Mouse (Mus musculus) neural tube, embryonic 11.5 days (tissue): ENCODE results near the gene Socs2. TPM values are rescaled to one million over a fixed set of nuclear protein-coding genes. Genes with fewer than 3 reads are reported as not detected.
A peak's percentile ranks its signal among the peaks of the same experiment; 100 is the strongest.

Source experiments
- ATAC-seq: fragments of 200-750 bp; cut with Nextera tagmentation; 2 replicates; pipeline ENCODE4 v1.8.0; 2017; ENCODE audit warnings: moderate number of reproducible peaks, mild to moderate bottlenecking, moderate TSS enrichment, moderate library complexity; ENCODE audit not compliant: insufficient read depth, low FRiP score, low TSS enrichment
- DNase-seq: peaks from one replicate; pipeline ENCODE4 v3.0.0-alpha.2; 2015; ENCODE audit warnings: low spot score
- H3K27ac ChIP-seq: fragments of 300-500 bp; sonication (generic); 2 replicates; pipeline ENCODE4 v1.5.1; 2014; ENCODE audit warnings: low read depth, mild to moderate bottlenecking, low read length
- H3K27me3 ChIP-seq: fragments of 300-500 bp; sonication (generic); 2 replicates; pipeline ENCODE4 v1.6.1; 2014; ENCODE audit warnings: mild to moderate bottlenecking, low read length, mixed read lengths; ENCODE audit not compliant: control insufficient read depth, insufficient read depth
- H3K36me3 ChIP-seq: fragments of 300-500 bp; sonication (generic); 2 replicates; pipeline ENCODE4 v1.6.1; 2014; ENCODE audit warnings: mild to moderate bottlenecking, low read length, moderate library complexity, mixed read lengths; ENCODE audit not compliant: control insufficient read depth, insufficient read depth
- H3K4me1 ChIP-seq: fragments of 300-500 bp; sonication (generic); 2 replicates; pipeline ENCODE4 v1.6.1; 2014; ENCODE audit warnings: low read length, mixed read lengths; ENCODE audit not compliant: control insufficient read depth, insufficient read depth
- H3K4me2 ChIP-seq: fragments of 300-500 bp; sonication (generic); 2 replicates; pipeline ENCODE4 v1.6.1; 2014; ENCODE audit warnings: low read depth, mild to moderate bottlenecking, moderate library complexity
- H3K4me3 ChIP-seq: fragments of 300-500 bp; sonication (generic); 2 replicates; pipeline ENCODE4 v1.5.1; 2014; ENCODE audit warnings: low read depth, low read length
- H3K9ac ChIP-seq: fragments of 300-500 bp; sonication (generic); 2 replicates; pipeline ENCODE4 v1.6.1; 2014; ENCODE audit warnings: mild to moderate bottlenecking, low read length
- H3K9me3 ChIP-seq: fragments of 300-500 bp; sonication (generic); 2 replicates; pipeline ENCODE4 v1.6.1; 2016; ENCODE audit warnings: low read length; ENCODE audit not compliant: control insufficient read depth
- WGBS: fragments of 180-500 bp; shearing (Covaris S2); extraction: QIAGEN DNeasy Blood & Tissue Kit; methylation state at CpG from one replicate; pipeline ENCODE4 v1.1.7; 2014; 5-methylcytosine and 5-hydroxymethylcytosine counted together
- polyA plus RNA-seq: library from polyadenylated mRNA; unstranded; fragments of >200 nt; fragmentation: Nextera tagmentation; extraction: Ambion mirVana; gene quantifications from 2 replicates; pipeline ENCODE4 v1.2.1, GENCODE M21; 2014

Gene Socs2
- polyA plus RNA-seq, 1 experiment from 2014 or later = 46.0 TPM

- 35% methylated on average over 12 of the region's 12 CpGs for WGBS
- no peaks in the 10 kb centered on the region for H3K9me3 ChIP-seq
- no peak overlapping the region for H3K9ac ChIP-seq
- no peak for DNase-seq
- H3K4me3 ChIP-seq = no peak overlapping the region
- H3K4me1 ChIP-seq = no peaks in the 10 kb centered on the region
- no peaks in the 10 kb centered on the region for H3K36me3 ChIP-seq
- no peak overlapping the region for H3K4me2 ChIP-seq
- ATAC-seq = no peak
- H3K27ac ChIP-seq = no peak overlapping the region
- no peaks in the 10 kb centered on the region for H3K27me3 ChIP-seq
These were observed 9.3 kb downstream of the Socs2 start for GRCm38 (mm10) chr10:95407541-95408160.

- WGBS = 90% methylated on average over 2 of the region's 2 CpGs
- no peaks in the 10 kb centered on the region for H3K27me3 ChIP-seq
- ATAC-seq (no peak), DNase-seq (no peak)
- no peak overlapping the region for H3K4me2 ChIP-seq
- no peak overlapping the region for H3K4me3 ChIP-seq
- no peak overlapping the region for H3K9ac ChIP-seq
- no peaks in the 10 kb centered on the region for H3K9me3 ChIP-seq
- no peaks in the 10 kb centered on the region for H3K36me3 ChIP-seq
- H3K27ac ChIP-seq = no peak overlapping the region
- no peaks in the 10 kb centered on the region for H3K4me1 ChIP-seq
These were observed 12.2 kb downstream of the Socs2 start for GRCm38 (mm10) chr10:95404774-95405173.

- H3K9ac ChIP-seq = no peak overlapping the region
- no peak overlapping the region for H3K27ac ChIP-seq
- H3K27me3 ChIP-seq = no peaks in the 10 kb centered on the region
- 65% methylated on average over 13 of the region's 13 CpGs for WGBS
- no peak for ATAC-seq
- no peaks in the 10 kb centered on the region for H3K4me1 ChIP-seq
- DNase-seq = no peak
- H3K36me3 ChIP-seq = no peaks in the 10 kb centered on the region
- H3K4me3 ChIP-seq = no peak overlapping the region
- no peaks in the 10 kb centered on the region for H3K9me3 ChIP-seq
- no peak overlapping the region for H3K4me2 ChIP-seq
These were observed 17.2 kb downstream of the Socs2 start for GRCm38 (mm10) chr10:95399689-95400354.

- WGBS = 1% methylated on average over 18 of the region's 18 CpGs
- Histone ChIP-seq H3K27me3 (no peaks in the 10 kb centered on the region), H3K36me3 (no peaks in the 10 kb centered on the region), H3K27ac (no peak overlapping the region), H3K4me2 (peak overlapping the region; percentile 40), H3K9me3 (no peaks in the 10 kb centered on the region), H3K9ac (no peak overlapping the region), H3K4me1 (no peaks in the 10 kb centered on the region), H3K4me3 (no peak overlapping the region)
- DNase-seq = peak; percentile 32
- no peak; the same call in 1 of the 2 replicates for ATAC-seq
These were observed 18.5 kb downstream of the Socs2 start for GRCm38 (mm10) chr10:95398489-95398888.

- H3K4me2 ChIP-seq = no peak overlapping the region
- H3K27ac ChIP-seq = no peak overlapping the region
- no peaks in the 10 kb centered on the region for H3K36me3 ChIP-seq
- no peaks in the 10 kb centered on the region for H3K27me3 ChIP-seq
- H3K9me3 ChIP-seq = no peaks in the 10 kb centered on the region
- H3K4me3 ChIP-seq = no peak overlapping the region
- 54% methylated on average over 7 of the region's 7 CpGs for WGBS
- DNase-seq (no peak), ATAC-seq (no peak)
- no peak overlapping the region for H3K9ac ChIP-seq
- H3K4me1 ChIP-seq = no peaks in the 10 kb centered on the region
These were observed 19.7 kb downstream of the Socs2 start for GRCm38 (mm10) chr10:95397191-95397835.

- 81% methylated on average over 8 of the region's 8 CpGs for WGBS
- H3K36me3 ChIP-seq = no peaks in the 10 kb centered on the region
- DNase-seq = no peak
- H3K4me3 ChIP-seq = no peak overlapping the region
- H3K4me2 ChIP-seq = no peak overlapping the region
- H3K27ac ChIP-seq = no peak overlapping the region
- no peak overlapping the region for H3K9ac ChIP-seq
- H3K27me3 ChIP-seq = no peaks in the 10 kb centered on the region
- H3K4me1 ChIP-seq = no peaks in the 10 kb centered on the region
- no peaks in the 10 kb centered on the region for H3K9me3 ChIP-seq
- no peak for ATAC-seq
These were observed 20.6 kb downstream of the Socs2 start for GRCm38 (mm10) chr10:95396356-95396755.

GRCm38 (mm10) chr10:95394819-95395812, 21.9 kb downstream of the Socs2 start:
- DNase-seq = no peak
- 54% methylated on average over 25 of the region's 25 CpGs for WGBS
- Histone ChIP-seq H3K4me3 (no peak overlapping the region), H3K4me1 (no peaks in the 10 kb centered on the region), H3K9ac (no peak overlapping the region), H3K36me3 (no peaks in the 10 kb centered on the region), H3K27ac (no peak overlapping the region), H3K4me2 (no peak overlapping the region), H3K9me3 (no peaks in the 10 kb centered on the region), H3K27me3 (no peaks in the 10 kb centered on the region)
- no peak for ATAC-seq

- no peaks in the 10 kb centered on the region for H3K27me3 ChIP-seq
- DNase-seq = no peak
These were observed 24.9 kb downstream of the Socs2 start for GRCm38 (mm10) chr10:95392073-95392472.

More at GRCm38 (mm10) chr10:95392073-95392472, 24.9 kb downstream of the Socs2 start:
- no peaks in the 10 kb centered on the region for H3K36me3 ChIP-seq
- H3K4me1 ChIP-seq = no peaks in the 10 kb centered on the region
- no peak overlapping the region for H3K4me3 ChIP-seq
- H3K9ac ChIP-seq = no peak overlapping the region
- no peak overlapping the region for H3K27ac ChIP-seq
- 37% methylated on average over 8 of the region's 8 CpGs for WGBS
- H3K9me3 ChIP-seq = no peaks in the 10 kb centered on the region
- ATAC-seq = no peak
- H3K4me2 ChIP-seq = no peak overlapping the region
